25 mouse cellular contexts compared by ENCODE assay signal in genomic region chr8:90121935-90122334, GRCm38 (mm10).
"Had no signal": no experiment of that assay in that cellular context is flagged by ENCODE, and none has a peak within 500 bp of the region (broad histone marks: within the 10 kb centered on the region; RNA-seq: fewer than 3 reads in every experiment).

No protein-coding gene starts in this region.

- H3K4me3 ChIP-seq: gastrocnemius, adult 2 months; heart, embryonic 10.5 days; heart, embryonic 12.5 days; hindbrain, embryonic 10.5 days; hindbrain, embryonic 12.5 days; intestine, embryonic 15.5 days; limb, embryonic 13.5 days; limb, embryonic 15.5 days; liver, embryonic 12.5 days had no signal

- H3K27me3 ChIP-seq: heart, embryonic 12.5 days; hindbrain, embryonic 12.5 days; intestine, embryonic 15.5 days; limb, embryonic 13.5 days; limb, embryonic 15.5 days; liver, embryonic 12.5 days had no signal

- H3K4me2 ChIP-seq: heart, embryonic 12.5 days; hindbrain, embryonic 12.5 days; hindbrain, embryonic 14.5 days; intestine, embryonic 15.5 days; limb, embryonic 13.5 days; limb, embryonic 15.5 days; liver, embryonic 12.5 days had no signal

- DNase-seq: gastrocnemius, adult 2 months; gastrocnemius, postnatal 10 days; gastrocnemius, postnatal 25 days; heart, adult 18-20 months; heart, postnatal 10 days; heart, postnatal 4 days; kidney, adult 18-20 months; kidney, adult 8-10 months; kidney, postnatal 14 days; kidney, postnatal 36 days; layer of hippocampus, adult 9-11 months; layer of hippocampus, postnatal 36 days; left cerebral cortex, postnatal 4 days had no signal

- ATAC-seq: hindbrain, embryonic 16.5 days; inflammation-experienced regulatory T-cells, adult 6 months; intestine, embryonic 15.5 days; intestine, postnatal 0 days; liver, embryonic 12.5 days had no signal

- H3K36me3 ChIP-seq: heart, embryonic 10.5 days; heart, embryonic 12.5 days; hindbrain, embryonic 10.5 days; hindbrain, embryonic 12.5 days; intestine, embryonic 15.5 days; limb, embryonic 13.5 days; limb, embryonic 15.5 days; liver, embryonic 12.5 days had no signal
